Mouse (Mus musculus): Measurements from ENCODE around the gene Myadm.
"Not testable (repeated sequence)": the region's sequence is repeated elsewhere in the genome, so short reads cannot be mapped to it uniquely, and the experiment has no call there.

The Myadm gene

DNA sequence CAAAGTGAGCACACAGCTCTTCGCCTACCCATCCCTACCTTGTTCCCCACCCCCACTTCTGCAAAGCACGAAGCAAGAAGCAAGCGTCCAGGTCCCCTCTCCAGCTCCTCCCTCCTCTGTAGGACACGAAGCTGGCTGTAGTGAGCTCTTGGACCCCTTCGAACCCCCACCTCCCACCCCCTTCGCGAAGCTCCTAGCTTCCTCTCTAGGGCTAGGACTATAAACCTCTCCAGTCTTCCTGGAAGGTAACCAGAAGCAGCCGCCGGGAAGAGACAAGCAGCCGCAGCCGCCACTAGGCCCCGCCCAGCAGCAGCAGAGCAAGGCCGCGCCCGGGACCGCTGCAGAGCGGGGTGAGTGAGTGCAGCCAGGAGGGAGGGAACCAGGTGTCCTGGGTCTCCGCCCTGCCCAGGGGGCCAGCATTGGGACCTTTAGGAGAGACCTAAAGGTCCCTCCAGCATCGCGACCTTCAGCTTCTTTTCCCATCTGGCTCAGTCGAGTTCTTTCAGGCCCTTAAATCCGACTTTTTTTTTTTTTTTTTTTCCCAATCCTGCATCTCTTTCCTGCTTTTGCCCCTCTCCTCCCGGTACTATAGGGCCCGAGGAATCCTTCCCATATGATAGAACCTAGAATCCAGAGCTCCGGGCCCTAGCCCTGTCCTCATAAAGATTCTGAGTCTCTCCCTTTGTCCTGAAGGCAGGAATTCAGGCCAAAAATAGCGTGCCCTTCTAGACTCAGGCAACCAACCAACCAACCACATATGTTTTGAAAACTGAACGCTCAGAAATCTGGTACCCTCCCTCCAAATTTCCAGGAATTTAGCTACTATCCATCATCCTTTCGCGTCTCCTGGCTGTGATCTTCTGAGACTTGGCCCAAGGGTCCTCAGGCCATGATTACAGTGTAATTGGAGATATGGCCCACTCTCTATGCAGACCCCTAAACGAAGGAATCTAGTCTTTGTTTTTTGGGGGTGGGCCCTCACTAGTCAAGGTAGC, at the start of gene Myadm, which contains the start of gene Prkcg:
TSS of gene Myadm (plus strand) at position 105 of the 995 bp plus-strand sequence.
TSS of gene Prkcg (plus strand) at position 204 of the 995 bp plus-strand sequence.
- DNase-seq (ENCODE audit: low read depth, low spot score), result no peak

DNA sequence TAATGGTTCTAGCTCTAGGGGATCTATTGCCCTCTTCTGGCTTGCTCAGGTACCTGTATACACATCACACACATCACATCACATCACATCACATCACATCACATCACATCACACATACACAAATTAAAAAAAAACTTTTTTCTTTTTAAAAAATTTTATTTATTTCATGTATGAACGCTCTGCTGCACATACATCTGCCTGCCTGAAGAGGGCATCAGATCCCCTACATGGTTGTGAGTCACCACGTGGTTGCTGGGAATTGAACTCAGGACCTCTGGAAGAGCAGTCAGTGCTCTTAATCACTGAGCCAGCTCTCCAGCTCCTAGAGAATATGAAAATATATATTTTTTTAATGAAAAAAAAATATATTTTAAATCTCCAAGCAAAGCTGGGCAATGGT, 49.7 kb upstream of the Myadm start:
- DNase-seq (ENCODE audit: low read depth, low spot score), result no peak

DNA sequence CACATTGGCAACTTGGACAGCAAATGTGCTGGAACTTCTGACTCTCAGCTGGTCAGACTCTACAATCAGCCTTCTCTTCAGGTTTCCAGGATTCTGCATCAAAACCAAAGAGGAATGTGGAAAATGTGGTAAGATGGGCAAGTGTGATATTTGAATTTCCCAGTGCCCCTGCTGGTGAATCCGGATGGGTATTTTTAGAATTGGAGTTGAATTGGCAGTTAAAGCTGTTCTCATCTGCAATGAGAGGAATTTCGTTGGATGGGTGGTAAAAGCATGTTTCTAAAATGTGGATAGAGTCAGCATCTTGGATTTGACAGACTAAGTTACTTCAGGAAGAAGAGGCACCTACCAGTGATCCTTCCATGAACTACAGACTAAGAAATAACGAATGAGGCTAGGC, 28.2 kb upstream of the Myadm start:
- no peak for DNase-seq (ENCODE audit: low read depth, low spot score)

- DNase-seq (ENCODE audit: low read depth, low spot score), result no peak
Measured at GRCm38 (mm10) chr7:3261446-3261845, 27.4 kb upstream of the Myadm start.

DNA sequence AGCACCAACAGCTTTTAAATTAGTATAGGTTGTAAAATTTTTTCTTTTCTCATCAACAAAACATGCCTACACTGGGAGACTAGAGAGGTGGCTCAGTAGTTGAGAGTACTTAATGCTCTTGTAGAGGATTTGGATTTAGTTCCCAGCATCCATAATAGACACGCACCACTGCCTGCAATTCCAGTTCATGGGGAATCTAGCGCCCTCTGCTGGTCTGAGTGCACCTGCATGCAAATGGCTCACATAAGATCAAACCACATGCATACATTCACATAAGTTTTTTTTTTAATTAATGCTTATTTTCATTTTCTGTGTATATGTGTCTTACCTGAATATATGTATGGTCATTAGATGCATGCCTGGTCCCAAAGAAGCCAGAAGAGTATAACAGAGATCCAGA, 26.1 kb upstream of the Myadm start:
- no peak for DNase-seq (ENCODE audit: low read depth, low spot score)

DNA sequence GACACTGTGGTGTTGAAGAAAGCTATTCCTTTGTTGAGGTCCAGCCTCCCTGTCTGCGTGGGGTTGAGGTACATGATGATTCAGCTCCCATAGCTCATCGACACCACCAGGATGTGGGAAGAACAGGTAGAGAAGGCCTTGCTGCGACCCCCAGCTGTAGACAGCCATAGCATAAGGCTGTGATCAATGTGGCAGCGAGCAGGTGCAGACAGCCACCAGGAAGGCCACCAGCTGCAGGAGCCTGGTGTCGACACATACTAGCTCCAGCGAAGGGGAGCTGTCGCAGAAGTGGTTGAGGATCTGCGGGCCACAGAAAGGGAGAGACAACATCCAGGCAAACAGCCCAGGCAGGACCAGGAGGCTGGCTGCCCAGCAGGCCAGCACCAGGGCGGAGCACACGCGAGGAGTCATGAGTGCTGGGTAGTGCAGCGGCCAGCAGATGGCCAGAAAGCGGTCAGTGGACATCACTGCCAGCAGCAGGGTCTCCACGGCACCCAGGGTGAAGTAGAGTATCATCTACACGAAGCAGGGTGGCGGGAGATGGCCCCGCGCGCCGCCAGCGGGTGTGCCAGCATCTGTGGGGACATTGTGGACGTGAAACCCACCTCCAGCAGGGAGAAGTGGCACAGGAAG, 24.4 kb upstream of the Myadm start:
- DNase-seq (ENCODE audit: low read depth, low spot score), result no peak

GRCm38 (mm10) chr7:3265311-3265710, 23.6 kb upstream of the Myadm start:
- no peak for DNase-seq (ENCODE audit: low read depth, low spot score)

DNA sequence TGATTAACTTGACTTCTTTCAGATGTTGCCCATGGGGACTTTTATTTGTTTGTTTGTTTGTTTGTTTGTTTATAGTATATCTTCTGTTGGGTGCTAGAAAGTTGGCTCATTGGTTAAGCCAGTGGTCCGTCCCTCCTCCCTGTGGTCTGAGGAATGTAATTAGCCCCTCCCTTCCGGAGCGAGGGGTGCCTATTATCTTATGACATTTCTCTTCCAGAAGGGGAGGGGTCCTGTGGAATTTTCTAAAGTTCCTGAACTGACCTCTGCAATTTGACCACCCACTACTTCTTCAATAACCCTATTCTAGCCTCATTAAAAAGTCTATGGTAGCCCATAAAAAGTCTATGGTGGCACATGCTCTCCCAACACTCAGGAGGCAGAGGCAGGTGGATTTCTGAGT, 21.6 kb upstream of the Myadm start:
- DNase-seq (ENCODE audit: low read depth, low spot score), result no peak

DNA sequence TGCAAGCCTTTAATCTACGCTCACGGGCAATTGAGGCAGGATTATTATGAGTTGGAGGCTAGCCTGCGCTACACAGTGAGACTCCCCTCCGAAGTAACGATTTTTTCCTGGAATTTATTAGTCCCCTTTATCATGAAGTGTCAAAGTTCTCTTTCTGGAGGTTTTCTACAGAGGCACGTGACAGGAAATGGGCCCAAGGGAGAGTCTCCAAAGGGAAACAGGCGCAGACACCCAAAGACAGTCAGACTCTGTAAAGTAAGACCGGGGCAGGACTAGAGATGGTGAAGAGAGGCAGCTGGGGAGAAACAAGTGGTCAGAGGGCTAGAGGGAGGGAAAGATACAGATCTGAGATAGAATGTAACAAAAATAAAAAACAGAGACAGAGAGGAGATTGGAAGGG, 21.0 kb upstream of the Myadm start:
- DNase-seq (ENCODE audit: low read depth, low spot score), result no peak

DNA sequence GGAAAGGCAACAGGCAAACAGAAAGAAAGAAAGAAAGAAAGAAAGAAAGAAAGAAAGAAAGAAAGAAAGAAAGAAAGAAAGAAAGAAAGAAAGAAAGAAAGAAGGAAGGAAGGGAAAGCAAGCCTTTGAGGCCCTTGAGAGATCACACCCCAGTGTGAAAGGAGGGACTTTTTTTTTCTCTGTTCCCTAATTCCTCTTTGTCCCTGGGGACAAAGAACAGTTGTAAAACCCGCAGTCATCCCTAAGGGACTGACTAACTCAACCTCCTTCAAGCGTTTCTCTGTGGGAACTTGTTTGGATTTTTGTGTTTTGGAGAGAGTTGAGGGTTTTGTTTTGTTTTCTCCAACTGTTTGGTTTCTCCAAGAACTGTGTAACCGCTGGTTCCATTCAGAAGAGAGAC, 20.6 kb upstream of the Myadm start:
- DNase-seq (ENCODE audit: low read depth, low spot score), result no peak

GRCm38 (mm10) chr7:3272206-3272605, 16.7 kb upstream of the Myadm start:
- DNase-seq (ENCODE audit: low read depth, low spot score), result no peak

GRCm38 (mm10) chr7:3275455-3276170, 13.3 kb upstream of the Myadm start:
- DNase-seq (ENCODE audit: low read depth, low spot score), result no peak

DNA sequence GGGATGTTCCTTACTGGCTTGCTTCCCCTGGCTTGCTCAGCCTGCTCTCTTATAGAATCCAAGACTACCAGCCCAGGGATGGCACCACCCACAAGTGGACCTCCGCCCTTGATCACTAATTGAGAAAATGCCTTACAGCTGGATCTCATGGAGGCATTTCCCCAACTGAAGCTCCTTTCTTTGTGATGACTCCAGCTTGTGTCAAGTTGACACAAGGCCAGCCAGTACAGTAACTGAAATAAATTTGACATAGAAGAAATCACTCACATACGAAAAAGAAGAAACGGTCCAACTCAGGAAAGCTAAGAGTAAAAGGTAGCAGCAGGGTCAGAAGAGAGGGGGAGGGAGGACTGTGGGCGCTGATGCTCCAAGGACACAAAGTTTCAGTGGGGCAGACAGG, 12.1 kb upstream of the Myadm start:
- not testable (repeated sequence) for DNase-seq (ENCODE audit: low read depth, low spot score)

- no peak for DNase-seq (ENCODE audit: low read depth, low spot score)
Measured at GRCm38 (mm10) chr7:3280080-3280653, 8.7 kb upstream of the Myadm start.

DNA sequence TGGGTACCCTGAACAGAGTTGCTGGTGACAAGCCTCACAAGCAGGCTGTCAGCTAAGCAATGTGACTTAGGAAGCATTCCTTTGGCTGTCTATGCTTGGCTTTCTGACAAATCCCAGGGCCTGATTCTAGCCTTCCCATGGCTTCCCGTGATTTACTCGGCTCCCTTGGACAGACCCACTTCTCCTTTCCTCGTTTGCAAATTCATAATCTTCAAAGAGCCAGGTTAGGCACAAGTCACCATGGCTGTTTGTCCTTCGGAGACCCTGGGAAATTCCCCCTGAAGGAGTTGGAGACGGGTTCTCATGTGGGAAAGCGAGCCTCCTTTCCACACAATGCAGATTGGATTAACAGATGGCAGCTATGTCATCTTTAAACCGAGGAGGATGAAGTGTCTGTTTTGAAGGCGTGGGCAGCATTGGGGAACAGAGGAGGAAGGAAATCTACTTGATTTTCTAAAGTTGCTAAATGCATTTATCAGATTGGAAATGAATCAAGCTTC, 8.2 kb upstream of the Myadm start:
- no peak for DNase-seq (ENCODE audit: low read depth, low spot score)

- no peak for DNase-seq (ENCODE audit: low read depth, low spot score)
Measured at GRCm38 (mm10) chr7:3281741-3282140, 7.1 kb upstream of the Myadm start.

DNA sequence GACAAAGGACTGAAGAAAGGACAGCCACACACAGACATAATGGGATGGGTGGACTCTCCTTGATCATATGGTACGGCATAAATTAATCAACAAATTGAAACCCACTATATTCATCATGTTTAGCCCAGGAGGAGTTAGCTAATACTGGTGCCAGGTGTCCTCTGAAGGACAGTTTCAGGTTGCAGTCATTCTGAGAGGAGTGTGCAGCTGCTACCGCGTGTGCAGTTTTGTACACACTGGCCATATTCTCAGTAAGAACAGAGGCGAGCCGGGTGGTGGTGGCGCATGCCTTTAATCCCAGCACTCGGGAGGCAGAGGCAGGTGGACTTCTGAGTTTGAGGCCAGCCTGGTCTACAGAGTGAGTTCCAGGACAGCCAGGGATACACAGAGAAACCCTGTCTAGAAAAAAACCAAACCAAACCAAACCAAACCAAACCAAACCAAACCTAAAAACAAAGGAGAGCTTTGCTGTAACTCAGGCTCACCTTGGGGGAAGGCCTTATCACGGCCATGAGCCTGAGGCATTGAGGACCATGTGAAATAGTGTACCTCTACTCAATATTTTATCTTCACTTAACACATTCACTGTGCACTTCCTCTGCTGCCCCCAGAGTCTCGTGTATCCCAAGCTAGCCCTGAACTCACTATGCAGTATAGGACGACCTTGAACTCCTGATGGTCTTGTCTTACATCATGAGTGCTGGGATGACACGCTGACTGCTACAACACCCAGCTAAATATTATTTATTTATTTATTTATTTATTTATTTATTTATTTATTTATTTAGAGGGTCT, 5.6 kb upstream of the Myadm start:
- no peak for DNase-seq (ENCODE audit: low read depth, low spot score)

GRCm38 (mm10) chr7:3284604-3285003, 4.3 kb upstream of the Myadm start:
- DNase-seq (ENCODE audit: low read depth, low spot score), result no peak

DNA sequence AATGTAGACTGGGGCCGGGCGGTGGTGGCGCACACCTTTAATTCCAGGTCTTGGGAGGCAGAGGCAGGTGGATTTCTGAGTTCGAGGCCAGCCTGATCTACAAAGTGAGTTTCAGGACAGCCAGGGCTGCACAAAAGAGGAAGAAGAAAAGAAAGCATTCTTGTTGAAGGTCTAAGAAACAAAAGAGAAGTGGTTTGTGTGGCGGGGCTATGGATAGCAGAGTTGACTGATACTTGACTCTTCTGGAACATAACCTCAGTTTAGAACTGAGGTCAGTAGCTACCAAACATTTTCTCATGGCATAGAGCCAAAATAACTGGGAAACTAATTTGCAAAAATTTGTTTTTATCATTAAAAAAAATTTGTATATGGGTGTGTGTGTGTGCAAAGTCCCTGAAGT, 2.8 kb upstream of the Myadm start:
- DNase-seq (ENCODE audit: low read depth, low spot score), result no peak

DNA sequence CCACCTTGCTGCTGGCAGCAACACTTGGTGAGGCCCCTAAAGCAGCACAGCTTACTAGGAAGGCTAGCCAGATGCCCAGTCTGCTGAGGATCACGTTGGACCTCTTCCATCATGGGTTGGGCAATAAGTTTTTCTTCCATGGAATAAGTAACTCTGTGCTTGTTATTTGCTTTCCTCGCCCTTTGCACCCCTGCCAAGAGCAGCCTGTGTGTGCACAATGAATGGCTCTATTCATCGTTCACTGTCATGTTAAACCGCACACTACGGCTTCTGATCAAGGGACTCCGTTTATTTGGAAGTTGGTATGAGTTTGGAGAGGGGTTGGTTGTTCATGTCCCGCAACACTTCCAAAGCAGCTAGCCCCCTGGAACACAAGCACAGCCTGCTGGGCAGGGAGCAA, 1.7 kb upstream of the Myadm start:
- no peak for DNase-seq (ENCODE audit: low read depth, low spot score)
